Mouse (Mus musculus) Muller cell, postnatal 12 days (primary cell): ENCODE data around the gene Gm3047.
"Not testable (repeated sequence)": the region's sequence is repeated elsewhere in the genome, so short reads cannot be mapped to it uniquely, and the experiment has no call there.

Experiments used
- DNase-seq: peaks from one replicate; pipeline ENCODE4 v3.0.0-alpha.2; 2015; ENCODE audit errors: inconsistent ontology term

The Gm3047 gene

GRCm38 (mm10) chr14:4555105-4555504, at the start of gene Gm3047:
Gene Gm3047, plus strand, starts transcription at chr14:4555405.
- not testable (repeated sequence) for DNase-seq
